Mouse (Mus musculus) stomach, embryonic 16.5 days (tissue): ENCODE measurements around the gene Usp4. TPM values are rescaled to one million over a fixed set of nuclear protein-coding genes. Genes with fewer than 3 reads are reported as not detected.
A peak's percentile ranks its signal among the peaks of the same experiment; 100 is the strongest.

Source experiments
- ATAC-seq: fragments of 200-750 bp; cut with Nextera tagmentation; 2 replicates; pipeline ENCODE4 v1.8.0; 2017; ENCODE audit warnings: moderate number of reproducible peaks, moderate TSS enrichment; ENCODE audit not compliant: insufficient read depth, low FRiP score
- H3K27ac ChIP-seq: fragments of 300-500 bp; sonication (generic); 2 replicates; pipeline ENCODE4 v1.5.1; 2014; ENCODE audit warnings: low read length
- H3K27me3 ChIP-seq: fragments of 300-500 bp; sonication (generic); 2 replicates; pipeline ENCODE4 v1.6.1; 2014; ENCODE audit warnings: low read length, control low read depth, mixed read lengths; ENCODE audit not compliant: control insufficient read depth, insufficient read depth
- H3K36me3 ChIP-seq: fragments of 300-500 bp; sonication (generic); 2 replicates; pipeline ENCODE4 v1.6.1; 2014; ENCODE audit warnings: low read length; ENCODE audit not compliant: control insufficient read depth, insufficient read depth
- H3K4me1 ChIP-seq: fragments of 300-500 bp; sonication (generic); 2 replicates; pipeline ENCODE4 v1.6.1; 2014; ENCODE audit warnings: low read length, control low read depth, mixed read lengths; ENCODE audit not compliant: control insufficient read depth, insufficient read depth
- H3K4me2 ChIP-seq: fragments of 300-500 bp; sonication (generic); 2 replicates; pipeline ENCODE4 v1.6.1; 2014; ENCODE audit warnings: low read depth, low read length, mixed read lengths
- H3K4me3 ChIP-seq: fragments of 300-500 bp; sonication (generic); replicated peaks from 2 replicates; pipeline ENCODE4 v1.5.1; 2014; ENCODE audit warnings: mild to moderate bottlenecking, low read length
- H3K9ac ChIP-seq: fragments of 300-500 bp; sonication (generic); 2 replicates; pipeline ENCODE4 v1.6.1; 2014; ENCODE audit warnings: low read length
- H3K9me3 ChIP-seq: fragments of 300-500 bp; sonication (generic); replicated peaks from 2 replicates; pipeline ENCODE4 v1.6.1; 2016; ENCODE audit warnings: low read length, control low read depth; ENCODE audit not compliant: control insufficient read depth
- WGBS: fragments of 180-500 bp; shearing (Covaris S2); extraction: QIAGEN DNeasy Blood & Tissue Kit; methylation state at CpG from one replicate; pipeline ENCODE4 v1.1.7; 2014; 5-methylcytosine and 5-hydroxymethylcytosine counted together
- polyA plus RNA-seq: library from polyadenylated mRNA; unstranded; fragments of >200 nt; fragmentation: Nextera tagmentation; extraction: Ambion mirVana; gene quantifications from 2 replicates; pipeline ENCODE4 v1.2.1, GENCODE M21; 2015

Gene Usp4
- polyA plus RNA-seq, 1 experiment from 2014 or later = 92.7 TPM

GRCm38 (mm10) chr9:108349727-108350126 is 2.1 kb downstream of the Usp4 start:
- Histone ChIP-seq H3K36me3 (peaks cover 10% of the 10 kb centered on the region), H3K27me3 (no peaks in the 10 kb centered on the region), H3K4me1 (peaks cover 13% of the 10 kb centered on the region), H3K4me3 (no peak overlapping the region), H3K9me3 (no peaks in the 10 kb centered on the region), H3K4me2 (no peak overlapping the region), H3K9ac (no peak overlapping the region), H3K27ac (no peak overlapping the region)
- WGBS = 87% methylated on average over 4 of the region's 4 CpGs
- no peak for ATAC-seq

GRCm38 (mm10) chr9:108378234-108378633 is 30.6 kb downstream of the Usp4 start:
- 63% methylated on average over 9 of the region's 9 CpGs for WGBS

GRCm38 (mm10) chr9:108378736-108379135 is 31.1 kb downstream of the Usp4 start:
- no peaks in the 10 kb centered on the region for H3K27me3 ChIP-seq
- no peaks in the 10 kb centered on the region for H3K4me1 ChIP-seq
- H3K9me3 ChIP-seq = no peaks in the 10 kb centered on the region
- 81% methylated on average over 5 of the region's 5 CpGs for WGBS
- ATAC-seq = no peak; the same call in 1 of the 2 replicates
- no peak overlapping the region for H3K4me3 ChIP-seq
- H3K4me2 ChIP-seq = no peak overlapping the region
- no peak overlapping the region for H3K9ac ChIP-seq
- H3K27ac ChIP-seq = no peak overlapping the region; the same call in 1 of the 2 replicates
- peaks cover 35% of the 10 kb centered on the region for H3K36me3 ChIP-seq

More at GRCm38 (mm10) chr9:108378234-108378633, 30.6 kb downstream of the Usp4 start:
- no peaks in the 10 kb centered on the region for H3K27me3 ChIP-seq
- 0 out of 2 replicates have a peak, but pooled peaks have one; percentile 37 for ATAC-seq
- H3K4me2 ChIP-seq = no peak overlapping the region
- no peak overlapping the region for H3K27ac ChIP-seq
- H3K4me1 ChIP-seq = no peaks in the 10 kb centered on the region
- no peak overlapping the region for H3K4me3 ChIP-seq
- peaks cover 37% of the 10 kb centered on the region for H3K36me3 ChIP-seq
- H3K9me3 ChIP-seq = no peaks in the 10 kb centered on the region
- H3K9ac ChIP-seq = no peak overlapping the region

GRCm38 (mm10) chr9:108379294-108379693 is 31.6 kb downstream of the Usp4 start:
- Histone ChIP-seq H3K4me2 (no peak overlapping the region), H3K9me3 (no peaks in the 10 kb centered on the region), H3K9ac (no peak overlapping the region), H3K27ac (no peak overlapping the region; the same call in 1 of the 2 replicates), H3K4me3 (no peak overlapping the region), H3K4me1 (no peaks in the 10 kb centered on the region), H3K27me3 (no peaks in the 10 kb centered on the region), H3K36me3 (peaks cover 29% of the 10 kb centered on the region)
- WGBS = 82% methylated on average over 4 of the region's 4 CpGs
- no peak for ATAC-seq

DNA sequence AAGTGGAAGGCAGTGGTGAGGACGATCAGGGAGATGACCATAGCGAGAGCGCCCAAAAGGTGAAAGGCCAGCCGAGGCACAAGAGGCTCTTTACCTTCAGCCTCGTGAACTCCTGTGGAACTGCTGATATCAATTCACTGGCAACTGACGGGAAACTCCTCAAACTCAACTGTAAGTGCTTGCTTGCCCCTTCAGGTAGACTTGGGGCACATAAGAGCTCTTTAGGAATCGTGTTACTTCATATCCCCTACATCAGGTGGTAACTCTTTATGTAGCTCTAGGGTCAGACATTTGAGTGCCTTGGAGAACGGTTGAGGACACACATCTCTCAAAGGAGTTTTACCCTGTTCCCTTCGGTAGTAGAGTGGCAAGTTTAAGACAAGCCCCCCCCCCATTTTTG is 33.7 kb downstream of the Usp4 start:
- Histone ChIP-seq H3K27me3 (no peaks in the 10 kb centered on the region), H3K9me3 (no peaks in the 10 kb centered on the region), H3K4me2 (no peak overlapping the region), H3K4me3 (no peak overlapping the region), H3K4me1 (no peaks in the 10 kb centered on the region), H3K9ac (no peak overlapping the region), H3K27ac (no peak overlapping the region), H3K36me3 (peaks cover 23% of the 10 kb centered on the region)
- WGBS = 95% methylated on average over 9 of the region's 9 CpGs
- ATAC-seq = no peak

DNA sequence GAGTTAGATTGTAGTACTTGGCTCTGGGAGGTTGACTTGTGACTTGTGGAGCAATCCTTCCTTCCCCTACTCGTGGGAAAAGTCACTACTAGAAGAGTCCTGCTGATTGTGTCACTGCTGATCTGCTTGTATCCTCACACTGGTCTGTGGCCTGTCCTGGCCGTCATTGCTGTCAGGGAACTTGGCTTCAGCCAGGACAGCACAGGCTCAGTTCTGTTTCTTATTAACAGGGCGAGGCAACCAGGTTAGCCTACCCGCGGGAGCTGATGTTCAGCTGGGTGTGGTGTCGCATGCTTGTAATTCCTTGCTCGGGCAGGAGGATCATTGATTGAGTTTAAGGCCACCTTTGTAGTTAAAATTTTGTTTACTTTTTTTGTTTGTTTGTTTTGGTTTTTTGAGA is 37.4 kb downstream of the Usp4 start:
- H3K27ac ChIP-seq = no peak overlapping the region
- H3K27me3 ChIP-seq = no peaks in the 10 kb centered on the region
- peaks cover 21% of the 10 kb centered on the region for H3K36me3 ChIP-seq
- no peaks in the 10 kb centered on the region for H3K9me3 ChIP-seq
- H3K4me3 ChIP-seq = no peak overlapping the region
- H3K4me2 ChIP-seq = no peak overlapping the region
- 71% methylated on average over 7 of the region's 7 CpGs for WGBS
- H3K9ac ChIP-seq = no peak overlapping the region
- ATAC-seq = no peak
- H3K4me1 ChIP-seq = no peaks in the 10 kb centered on the region

GRCm38 (mm10) chr9:108386816-108387215 is 39.2 kb downstream of the Usp4 start:
- Histone ChIP-seq H3K4me3 (no peak overlapping the region), H3K27ac (no peak overlapping the region), H3K9me3 (no peaks in the 10 kb centered on the region), H3K4me1 (no peaks in the 10 kb centered on the region), H3K27me3 (no peaks in the 10 kb centered on the region), H3K4me2 (no peak overlapping the region), H3K9ac (no peak overlapping the region), H3K36me3 (peaks cover 21% of the 10 kb centered on the region)
- no peak for ATAC-seq
- WGBS = 87% methylated on average over 4 of the region's 4 CpGs

DNA sequence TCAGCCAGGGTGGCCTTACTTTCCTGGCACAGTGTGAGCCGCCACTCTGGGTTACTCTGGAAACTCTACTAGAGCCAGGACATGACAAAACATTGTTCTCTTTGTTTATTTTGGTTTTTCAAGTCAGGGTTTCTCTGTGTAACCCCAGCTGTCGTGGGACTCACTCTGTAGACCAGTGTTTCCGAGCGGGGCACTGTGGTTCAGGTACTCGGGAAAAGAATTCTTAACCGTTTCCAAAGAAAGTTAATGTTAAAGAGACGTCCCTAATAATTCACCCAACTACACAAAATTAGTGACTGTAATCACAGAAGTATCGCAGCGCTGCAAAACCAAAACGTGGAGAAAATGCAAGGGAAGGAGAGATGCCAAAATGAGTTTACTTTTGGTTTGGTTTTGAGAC is 40.9 kb downstream of the Usp4 start:
- Histone ChIP-seq H3K4me2 (no peak overlapping the region), H3K4me3 (no peak overlapping the region), H3K9ac (no peak overlapping the region; the same call in 1 of the 2 replicates), H3K4me1 (no peaks in the 10 kb centered on the region), H3K27ac (no peak overlapping the region), H3K27me3 (no peaks in the 10 kb centered on the region), H3K9me3 (no peaks in the 10 kb centered on the region), H3K36me3 (peaks cover 31% of the 10 kb centered on the region)
- no peak for ATAC-seq
- WGBS = 80% methylated on average over 10 of the region's 10 CpGs

- WGBS = 77% methylated on average over 6 of the region's 6 CpGs
- H3K36me3 ChIP-seq = peaks cover 31% of the 10 kb centered on the region
- no peaks in the 10 kb centered on the region for H3K27me3 ChIP-seq
- H3K4me2 ChIP-seq = no peak overlapping the region
- ATAC-seq = no peak
- H3K9ac ChIP-seq = no peak overlapping the region
- no peaks in the 10 kb centered on the region for H3K9me3 ChIP-seq
- no peak overlapping the region for H3K27ac ChIP-seq
- no peaks in the 10 kb centered on the region for H3K4me1 ChIP-seq
- no peak overlapping the region for H3K4me3 ChIP-seq
These were observed 41.6 kb downstream of the Usp4 start for GRCm38 (mm10) chr9:108389220-108389619.

DNA sequence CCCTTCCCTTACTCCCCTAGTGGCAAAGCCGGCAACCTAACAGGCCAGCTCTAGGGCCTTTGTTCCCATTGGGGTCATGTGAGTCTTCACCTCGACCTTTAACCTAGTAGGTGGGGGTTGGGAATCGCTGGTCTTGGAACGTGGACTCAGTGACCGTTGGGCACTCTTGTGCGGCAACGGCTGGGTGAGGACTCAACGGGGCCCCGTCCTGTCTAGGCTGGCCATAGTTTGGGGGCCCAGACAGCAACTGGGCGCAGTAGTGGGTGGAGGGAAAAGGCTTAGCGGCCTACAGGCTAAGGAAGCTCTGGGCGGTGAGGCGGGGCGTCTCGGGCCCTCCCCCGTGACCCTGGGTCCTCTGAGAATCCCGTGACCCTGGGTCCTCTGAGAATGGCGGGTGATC is 45.0 kb downstream of the Usp4 start, which contains the start of gene 1700102P08Rik:
Gene 1700102P08Rik, plus strand, starts transcription at position 130 of the 400 bp plus-strand sequence.
- peak; percentile 25; the same call in 1 of the 2 replicates for ATAC-seq
- Histone ChIP-seq H3K4me1 (no peaks in the 10 kb centered on the region), H3K4me3 (no peak within 1 kb of the TSS), H3K9ac (no peak within 1 kb of the TSS), H3K36me3 (peaks cover 23% of the 10 kb centered on the region), H3K27ac (no peak within 1 kb of the TSS), H3K9me3 (no peaks in the 10 kb centered on the region), H3K27me3 (no peaks in the 10 kb centered on the region), H3K4me2 (no peak within 1 kb of the TSS)
- WGBS = 73% methylated on average over 18 of the region's 18 CpGs
